Mouse (Mus musculus): ENCODE measurements around the gene Fbln5. TPM values are rescaled to one million over a fixed set of nuclear protein-coding genes. Genes with fewer than 3 reads are reported as not detected.

The Fbln5 gene
- total RNA-seq (2014; rRNA removed) (3.6 and 4.6 TPM in 2 replicates), polyA plus RNA-seq (2012; rRNA removed) (4.8 and 6.3 TPM in 2 replicates)

GRCm38 (mm10) chr12:101818608-101819370 lies at the start of gene Fbln5:
Fbln5 (minus strand) TSS chr12:101819055.
- H3K36me3 ChIP-seq (ENCODE audit: control insufficient read depth, insufficient read depth, low read length): no peaks in the 10 kb centered on the region
- no peaks in the 10 kb centered on the region for H3K79me2 ChIP-seq (ENCODE audit: control insufficient read depth, insufficient read depth, low read length)
- no peaks in the 10 kb centered on the region for H3K27me3 ChIP-seq (ENCODE audit: control insufficient read depth, insufficient read depth, low read length)
- TF ChIP-seq POLR2A (IDR thresholded peaks at IDR 0.05; ENCODE audit: extremely low read depth, insufficient read depth, low read length) (no peak), CTCF (IDR thresholded peaks at IDR 0.05; ENCODE audit: low read depth, low read length) (no peak)
- peak within 1 kb of the TSS; percentile 30 for H3K9ac ChIP-seq (ENCODE audit: low read depth, low read length)
- WGBS: 4% methylated on average over 46 of the region's 46 CpGs
- DNase-seq (ENCODE audit: extremely low read depth, low read depth, low spot score): no peak
- no peak within 1 kb of the TSS for H3K27ac ChIP-seq (replicated peaks; ENCODE audit: insufficient read depth, low read depth, low read length)
- H3K4me1 ChIP-seq (ENCODE audit: control insufficient read depth, insufficient read depth, low read length): peaks cover 2% of the 10 kb centered on the region
- H3K4me3 ChIP-seq (ENCODE audit: insufficient read depth, low read depth, low read length): peak within 1 kb of the TSS; percentile 52

DNA sequence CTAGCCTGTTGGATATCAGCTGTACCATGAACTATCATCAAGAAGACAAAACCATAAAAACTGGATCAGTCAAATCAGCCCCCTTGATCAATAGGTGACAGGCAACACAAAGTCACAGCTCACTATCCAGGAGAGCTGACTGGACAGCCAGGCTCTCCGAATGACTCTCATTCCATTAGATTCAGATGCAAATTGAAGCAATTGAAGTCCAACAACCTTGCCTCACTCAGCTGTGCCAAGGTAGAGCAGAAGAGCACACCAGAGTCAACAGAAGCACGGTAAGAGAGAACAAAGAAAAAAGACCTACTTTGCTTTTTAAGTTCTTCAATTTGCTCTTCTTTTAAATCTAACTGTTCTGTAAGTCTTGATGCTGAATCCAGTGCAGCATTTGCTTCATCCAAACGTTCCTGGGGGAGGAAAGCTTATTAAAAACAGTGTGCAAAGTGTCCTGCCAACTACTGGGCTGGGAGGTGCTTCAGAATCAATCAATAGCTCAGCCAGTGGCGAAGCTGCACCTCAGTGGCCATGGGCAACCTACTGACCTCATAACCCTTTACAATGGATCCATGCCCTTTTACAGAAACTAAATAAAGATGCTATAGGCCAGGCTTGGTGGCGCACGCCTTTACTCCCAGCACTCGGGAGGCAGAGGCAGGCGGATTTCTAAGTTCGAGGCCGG lies 43.6 kb upstream of the Fbln5 start:
- Histone ChIP-seq H3K27ac (replicated peaks; ENCODE audit: insufficient read depth, low read depth, low read length) (no peak overlapping the region), H3K27me3 (ENCODE audit: control insufficient read depth, insufficient read depth, low read length) (no peaks in the 10 kb centered on the region), H3K36me3 (ENCODE audit: control insufficient read depth, insufficient read depth, low read length) (peaks cover 26% of the 10 kb centered on the region), H3K79me2 (ENCODE audit: control insufficient read depth, insufficient read depth, low read length) (peaks cover 3% of the 10 kb centered on the region; the same call in 1 of the 2 replicates), H3K4me3 (ENCODE audit: insufficient read depth, low read depth, low read length) (no peak overlapping the region), H3K9ac (ENCODE audit: low read depth, low read length) (no peak overlapping the region), H3K4me1 (ENCODE audit: control insufficient read depth, insufficient read depth, low read length) (peaks cover 4% of the 10 kb centered on the region)
- WGBS: 44% methylated on average over 10 of the region's 10 CpGs
- TF ChIP-seq POLR2A (IDR thresholded peaks at IDR 0.05; ENCODE audit: extremely low read depth, insufficient read depth, low read length) (no peak), CTCF (IDR thresholded peaks at IDR 0.05; ENCODE audit: low read depth, low read length) (no peak)
- peak; percentile 86 for DNase-seq (ENCODE audit: extremely low read depth, low read depth, low spot score)

GRCm38 (mm10) chr12:101860256-101860655 lies 41.4 kb upstream of the Fbln5 start:
- no peaks in the 10 kb centered on the region for H3K27me3 ChIP-seq (ENCODE audit: control insufficient read depth, insufficient read depth, low read length)
- no peak for TF ChIP-seq CTCF (IDR thresholded peaks at IDR 0.05; ENCODE audit: low read depth, low read length)
- no peak for TF ChIP-seq POLR2A (IDR thresholded peaks at IDR 0.05; ENCODE audit: extremely low read depth, insufficient read depth, low read length)
- no peaks in the 10 kb centered on the region; the same call in 1 of the 2 replicates for H3K79me2 ChIP-seq (ENCODE audit: control insufficient read depth, insufficient read depth, low read length)

GRCm38 (mm10) chr12:101858011-101858410 lies 39.2 kb upstream of the Fbln5 start:
- Histone ChIP-seq H3K27me3 (ENCODE audit: control insufficient read depth, insufficient read depth, low read length) (no peaks in the 10 kb centered on the region), H3K9ac (ENCODE audit: low read depth, low read length) (no peak overlapping the region), H3K4me3 (ENCODE audit: insufficient read depth, low read depth, low read length) (no peak overlapping the region), H3K79me2 (ENCODE audit: control insufficient read depth, insufficient read depth, low read length) (no peaks in the 10 kb centered on the region; the same call in 1 of the 2 replicates), H3K36me3 (ENCODE audit: control insufficient read depth, insufficient read depth, low read length) (peaks cover 25% of the 10 kb centered on the region), H3K27ac (replicated peaks; ENCODE audit: insufficient read depth, low read depth, low read length) (no peak overlapping the region), H3K4me1 (ENCODE audit: control insufficient read depth, insufficient read depth, low read length) (peaks cover 4% of the 10 kb centered on the region)
- 94% methylated on average over 5 of the region's 5 CpGs for WGBS
- no peak for DNase-seq (ENCODE audit: extremely low read depth, low read depth, low spot score)
- TF ChIP-seq POLR2A (IDR thresholded peaks at IDR 0.05; ENCODE audit: extremely low read depth, insufficient read depth, low read length): no peak
- no peak for TF ChIP-seq CTCF (IDR thresholded peaks at IDR 0.05; ENCODE audit: low read depth, low read length)

More at GRCm38 (mm10) chr12:101860256-101860655, 41.4 kb upstream of the Fbln5 start:
- Histone ChIP-seq H3K4me3 (ENCODE audit: insufficient read depth, low read depth, low read length) (no peak overlapping the region), H3K27ac (replicated peaks; ENCODE audit: insufficient read depth, low read depth, low read length) (no peak overlapping the region), H3K9ac (ENCODE audit: low read depth, low read length) (no peak overlapping the region), H3K4me1 (ENCODE audit: control insufficient read depth, insufficient read depth, low read length) (peaks cover 4% of the 10 kb centered on the region), H3K36me3 (ENCODE audit: control insufficient read depth, insufficient read depth, low read length) (peaks cover 23% of the 10 kb centered on the region)
- DNase-seq (ENCODE audit: extremely low read depth, low read depth, low spot score): no peak
- 100% methylated on average over 1 of the region's 1 CpGs for WGBS

DNA sequence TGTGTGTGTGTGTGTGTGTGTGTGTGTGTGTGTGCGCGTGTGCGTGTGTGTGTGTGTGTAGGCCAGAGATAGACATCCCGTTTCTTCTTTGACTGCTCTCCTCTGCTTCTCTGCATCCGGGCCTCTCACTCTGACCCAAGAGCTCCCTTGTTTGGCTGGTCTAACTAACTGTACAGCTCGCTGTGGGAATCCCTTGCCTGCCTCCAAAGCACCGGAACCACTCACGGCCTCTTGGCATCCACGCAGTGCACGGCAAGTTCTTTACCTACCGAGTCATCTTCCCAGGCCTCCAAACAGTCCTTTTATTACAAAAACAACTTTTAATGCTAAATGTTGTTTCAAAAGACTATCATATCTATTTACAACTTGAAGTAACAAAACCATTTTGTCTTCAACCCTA lies 35.5 kb upstream of the Fbln5 start:
- H3K79me2 ChIP-seq (ENCODE audit: control insufficient read depth, insufficient read depth, low read length): no peaks in the 10 kb centered on the region; the same call in 1 of the 2 replicates
- no peak overlapping the region for H3K9ac ChIP-seq (ENCODE audit: low read depth, low read length)
- H3K27me3 ChIP-seq (ENCODE audit: control insufficient read depth, insufficient read depth, low read length): no peaks in the 10 kb centered on the region
- H3K36me3 ChIP-seq (ENCODE audit: control insufficient read depth, insufficient read depth, low read length): peaks cover 12% of the 10 kb centered on the region
- WGBS: 94% methylated on average over 11 of the region's 11 CpGs
- no peak overlapping the region for H3K27ac ChIP-seq (replicated peaks; ENCODE audit: insufficient read depth, low read depth, low read length)
- DNase-seq (ENCODE audit: extremely low read depth, low read depth, low spot score): no peak
- TF ChIP-seq CTCF (IDR thresholded peaks at IDR 0.05; ENCODE audit: low read depth, low read length) (no peak), POLR2A (IDR thresholded peaks at IDR 0.05; ENCODE audit: extremely low read depth, insufficient read depth, low read length) (no peak)
- no peaks in the 10 kb centered on the region for H3K4me1 ChIP-seq (ENCODE audit: control insufficient read depth, insufficient read depth, low read length)
- H3K4me3 ChIP-seq (ENCODE audit: insufficient read depth, low read depth, low read length): no peak overlapping the region
